Mouse (Mus musculus) erythroblast, embryonic 14.5 days (primary cell): ENCODE measurements around the gene Itgb6. TPM values are rescaled to one million over a fixed set of nuclear protein-coding genes. Genes with fewer than 3 reads are reported as not detected.

ENCODE experiments used
- H3K27me3 ChIP-seq: 2 replicates; pipeline ENCODE4 v1.6.1; 2012; ENCODE audit warnings: inconsistent platforms; ENCODE audit not compliant: control insufficient read depth
- H3K36me3 ChIP-seq: 2 replicates; pipeline ENCODE4 v1.6.1; 2012; ENCODE audit warnings: mild to moderate bottlenecking, inconsistent platforms; ENCODE audit not compliant: control insufficient read depth
- H3K4me1 ChIP-seq: 2 replicates; pipeline ENCODE4 v1.6.1; 2012; ENCODE audit warnings: inconsistent platforms; ENCODE audit not compliant: control insufficient read depth
- H3K4me3 ChIP-seq: replicated peaks from 2 replicates; pipeline ENCODE3; 2012; ENCODE audit warnings: moderate library complexity, mild to moderate bottlenecking, inconsistent platforms
- H3K9me3 ChIP-seq: 2 replicates; pipeline ENCODE4 v1.6.1; 2012; ENCODE audit warnings: low read length, inconsistent platforms, mixed read lengths; ENCODE audit not compliant: control insufficient read depth
- GATA1 ChIP-seq: IDR thresholded peaks from 2 replicates; pipeline ENCODE4 v1.6.1; 2012; ENCODE audit warnings: low read length, inconsistent platforms, mixed read lengths
- TAL1 ChIP-seq: IDR thresholded peaks from 3 replicates; pipeline ENCODE4 v1.6.1; 2012; ENCODE audit warnings: low read length, inconsistent platforms, mixed read lengths
- polyA plus RNA-seq: library from polyadenylated mRNA; stranded (reverse); fragments of >175 nt; gene quantifications from 2 replicates; pipeline ENCODE4 v1.2.3, GENCODE M21; 2012

Gene Itgb6
- polyA plus RNA-seq, 1 experiment: not detected

- Histone ChIP-seq H3K4me1 (no peaks in the 10 kb centered on the region), H3K4me3 (no peak overlapping the region), H3K9me3 (no peaks in the 10 kb centered on the region), H3K36me3 (no peaks in the 10 kb centered on the region), H3K27me3 (no peaks in the 10 kb centered on the region)
- TF ChIP-seq GATA1 (no peak), TAL1 (no peak)
These were observed 121.1 kb downstream of the Itgb6 start for GRCm38 (mm10) chr2:60601326-60601725.

DNA sequence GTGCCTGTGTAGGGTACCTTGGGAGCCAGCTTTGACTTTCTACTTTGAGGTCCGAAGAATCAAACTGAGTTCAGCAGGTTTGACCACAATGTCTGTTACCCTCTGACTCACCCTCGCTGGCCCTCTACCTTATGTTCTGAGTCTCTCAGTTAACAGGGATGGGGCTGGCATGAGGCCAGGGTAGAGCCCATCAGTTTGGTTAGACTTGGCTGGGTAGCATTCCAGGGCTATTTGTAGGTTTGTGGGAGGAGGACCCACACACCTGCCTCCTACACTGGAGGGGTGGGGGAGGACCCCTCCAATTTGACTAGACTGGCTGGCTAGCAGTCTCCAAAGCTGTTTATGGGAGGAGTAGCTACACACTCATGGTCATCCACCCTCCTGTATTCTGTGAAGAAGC lies 121.6 kb downstream of the Itgb6 start:
- no peaks in the 10 kb centered on the region for H3K27me3 ChIP-seq
- no peaks in the 10 kb centered on the region for H3K4me1 ChIP-seq
- no peaks in the 10 kb centered on the region for H3K9me3 ChIP-seq
- TF ChIP-seq TAL1 (no peak), GATA1 (no peak)
- H3K36me3 ChIP-seq: no peaks in the 10 kb centered on the region
- H3K4me3 ChIP-seq: no peak overlapping the region

DNA sequence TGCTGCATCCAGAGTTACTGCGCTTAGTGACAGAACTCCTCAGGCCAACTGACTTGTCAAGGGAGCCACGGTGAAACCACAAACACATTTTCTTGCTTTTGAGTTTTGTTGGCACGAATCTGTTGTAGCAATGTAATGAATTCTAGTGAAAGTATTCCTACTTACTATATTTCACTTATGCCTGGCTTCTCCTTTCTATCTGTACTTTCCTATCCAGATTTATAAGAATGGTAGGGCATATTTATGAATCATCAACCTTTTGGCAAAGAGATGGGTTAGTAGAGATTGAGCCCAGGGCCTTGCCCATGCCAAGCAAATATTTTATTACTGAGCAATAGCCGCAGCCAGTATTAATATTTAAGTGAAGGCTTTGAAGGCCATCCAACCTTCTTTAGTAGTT lies 139.0 kb downstream of the Itgb6 start:
- H3K27me3 ChIP-seq: no peaks in the 10 kb centered on the region
- no peak overlapping the region for H3K4me3 ChIP-seq
- no peaks in the 10 kb centered on the region for H3K4me1 ChIP-seq
- no peaks in the 10 kb centered on the region for H3K36me3 ChIP-seq
- TF ChIP-seq TAL1: no peak
- no peak for TF ChIP-seq GATA1
- peaks cover 5% of the 10 kb centered on the region; the same call in 1 of the 2 replicates for H3K9me3 ChIP-seq

- Histone ChIP-seq H3K4me3 (no peak overlapping the region), H3K9me3 (no peaks in the 10 kb centered on the region), H3K36me3 (no peaks in the 10 kb centered on the region), H3K4me1 (peaks cover 5% of the 10 kb centered on the region), H3K27me3 (no peaks in the 10 kb centered on the region)
- TF ChIP-seq GATA1 (no peak), TAL1 (no peak)
These were observed 167.9 kb downstream of the Itgb6 start for GRCm38 (mm10) chr2:60554561-60554960.

DNA sequence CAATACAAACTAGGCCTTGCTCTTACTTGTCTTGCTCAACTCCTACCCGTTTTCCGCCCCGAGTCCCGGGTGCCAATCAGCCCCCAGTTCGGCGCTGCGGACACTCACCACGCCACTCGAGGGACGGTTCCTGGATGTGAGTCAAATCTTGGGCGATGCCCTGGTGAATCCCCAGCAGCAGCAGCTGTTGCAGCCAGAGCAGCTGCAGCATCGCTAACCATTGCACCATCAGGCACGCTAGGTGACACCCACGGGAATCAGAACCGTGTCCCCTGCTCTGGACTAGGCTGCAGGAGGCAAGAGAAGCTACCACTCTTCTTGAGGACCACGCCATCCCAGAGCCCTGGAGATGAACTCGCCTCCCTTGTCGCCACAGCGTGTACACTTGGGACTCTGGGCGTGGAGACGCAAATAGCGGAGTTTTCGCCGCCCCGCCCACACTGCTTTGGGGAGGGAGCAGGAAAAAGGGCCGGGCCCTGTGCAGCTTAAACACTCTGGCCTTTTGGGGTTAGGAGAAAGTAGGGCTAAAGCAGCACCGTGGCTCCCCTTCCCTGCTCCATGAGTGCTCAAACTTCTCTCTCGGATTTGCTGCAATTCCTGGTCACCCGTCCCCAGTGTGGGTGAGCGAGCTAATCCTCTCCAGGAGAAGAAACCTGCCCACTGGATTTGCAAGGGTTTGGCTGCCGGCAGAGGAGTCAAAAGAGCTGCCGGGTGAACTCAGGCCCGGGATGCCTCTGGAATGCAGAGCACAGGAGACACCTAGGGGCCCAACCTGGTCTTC lies 169.4 kb downstream of the Itgb6 start, which contains the start of gene Pla2r1:
TSS of gene Pla2r1 (minus strand) at position 407 of the 781 bp plus-strand sequence.
- H3K36me3 ChIP-seq: no peaks in the 10 kb centered on the region
- peak within 1 kb of the TSS; percentile 26 for H3K4me3 ChIP-seq
- H3K9me3 ChIP-seq: no peaks in the 10 kb centered on the region
- TF ChIP-seq GATA1 (no peak), TAL1 (no peak)
- no peaks in the 10 kb centered on the region for H3K27me3 ChIP-seq
- peaks cover 5% of the 10 kb centered on the region for H3K4me1 ChIP-seq

DNA sequence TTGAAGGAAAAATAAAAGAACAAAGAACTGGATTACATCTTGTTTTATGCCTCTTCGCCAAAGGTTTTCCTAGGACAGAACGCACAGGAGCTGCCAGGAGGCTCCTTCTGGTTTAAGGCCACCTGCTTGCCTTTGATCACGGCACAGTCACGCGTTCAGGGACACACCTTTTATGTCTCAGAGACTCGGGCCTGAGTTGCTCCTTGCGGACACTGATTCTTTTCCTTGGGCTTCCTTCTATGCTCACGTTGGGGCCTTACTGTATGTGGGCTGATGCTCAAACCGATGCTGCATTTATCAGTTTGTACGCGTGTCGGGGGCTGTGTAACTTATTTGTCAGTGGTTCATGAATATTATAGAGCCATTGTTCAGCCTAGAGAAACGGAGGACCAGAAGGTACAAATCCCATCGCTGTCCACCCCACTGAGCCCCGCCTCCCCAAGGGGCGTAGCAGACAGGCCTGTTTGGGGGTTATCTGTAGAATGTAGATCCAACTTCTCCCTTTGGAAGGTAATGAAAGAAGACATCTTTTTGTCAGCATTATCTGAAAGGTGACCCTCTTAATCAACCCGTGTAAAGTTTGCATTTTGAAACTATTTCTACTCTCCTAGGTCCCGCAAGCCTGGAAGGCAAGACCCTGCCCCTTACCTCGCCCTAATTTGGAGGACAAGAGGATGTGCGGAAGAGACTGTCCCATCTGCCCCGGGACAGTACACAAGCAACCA lies 170.1 kb downstream of the Itgb6 start:
- Histone ChIP-seq H3K9me3 (no peaks in the 10 kb centered on the region), H3K27me3 (no peaks in the 10 kb centered on the region), H3K36me3 (no peaks in the 10 kb centered on the region), H3K4me3 (peak overlapping the region; percentile 26), H3K4me1 (peaks cover 5% of the 10 kb centered on the region)
- TF ChIP-seq GATA1 (no peak), TAL1 (no peak)

DNA sequence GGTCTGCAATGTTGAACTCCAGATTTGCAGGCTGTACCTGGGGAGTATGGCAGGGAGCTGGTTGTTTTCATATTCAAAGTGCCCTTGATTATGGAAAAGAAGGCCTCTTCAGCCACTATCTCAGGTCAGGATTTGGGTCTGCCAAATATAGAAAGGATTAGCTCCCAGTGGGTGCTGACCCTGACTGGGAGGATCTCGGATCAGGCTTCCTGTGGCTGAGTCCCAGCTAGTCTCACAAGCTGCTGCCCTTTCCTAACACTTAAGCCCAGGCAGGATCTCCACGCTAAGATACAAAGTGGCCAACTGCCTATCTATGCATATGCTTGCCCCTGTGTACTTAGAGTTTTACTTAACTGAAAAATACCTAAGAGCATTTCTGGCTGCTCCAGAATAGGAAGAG lies 170.8 kb downstream of the Itgb6 start:
- Histone ChIP-seq H3K4me3 (no peak overlapping the region), H3K4me1 (peaks cover 5% of the 10 kb centered on the region), H3K27me3 (no peaks in the 10 kb centered on the region), H3K9me3 (no peaks in the 10 kb centered on the region), H3K36me3 (no peaks in the 10 kb centered on the region)
- TF ChIP-seq TAL1 (no peak), GATA1 (no peak)

DNA sequence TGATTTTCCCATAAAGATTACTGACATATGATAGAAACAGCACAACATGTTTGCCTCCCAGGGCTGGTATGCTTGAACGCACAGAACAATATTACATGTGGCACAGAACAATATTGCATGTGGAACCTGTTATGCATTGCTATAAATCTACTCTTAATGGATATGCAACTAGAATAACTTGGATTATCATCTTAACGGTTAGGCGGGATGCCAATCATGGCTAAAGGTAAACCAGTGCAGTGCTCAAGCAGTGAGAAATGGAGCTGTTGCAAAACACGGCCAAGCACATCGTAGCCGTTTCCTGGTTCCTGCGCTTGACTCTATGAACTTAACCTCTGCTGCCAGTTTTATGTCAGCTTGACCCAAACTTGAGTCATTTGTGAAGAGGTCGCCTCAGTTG lies 171.9 kb downstream of the Itgb6 start:
- TF ChIP-seq GATA1 (no peak), TAL1 (no peak)
- Histone ChIP-seq H3K36me3 (no peaks in the 10 kb centered on the region), H3K9me3 (no peaks in the 10 kb centered on the region), H3K4me3 (no peak overlapping the region), H3K4me1 (peaks cover 5% of the 10 kb centered on the region), H3K27me3 (no peaks in the 10 kb centered on the region)

DNA sequence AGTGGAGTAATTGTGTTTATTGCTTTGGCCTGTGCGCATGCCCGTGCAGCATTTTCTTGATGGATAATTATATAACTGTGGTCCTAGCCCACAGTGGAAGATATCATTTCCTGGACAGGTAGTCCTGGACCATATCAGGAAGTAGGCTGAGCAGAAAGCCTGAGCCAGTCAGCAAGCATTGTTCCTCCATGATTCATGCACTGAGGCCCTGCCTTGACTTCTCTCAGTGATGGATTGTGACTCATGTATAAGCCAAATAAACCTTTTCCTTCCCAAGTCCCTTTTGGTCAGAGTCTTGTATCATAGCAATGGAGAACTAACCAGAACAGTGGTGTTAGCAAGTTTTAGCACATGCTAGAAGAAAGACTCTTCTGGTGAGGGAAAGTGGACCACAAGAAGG lies 172.6 kb downstream of the Itgb6 start:
- H3K9me3 ChIP-seq: no peaks in the 10 kb centered on the region
- no peak overlapping the region for H3K4me3 ChIP-seq
- H3K36me3 ChIP-seq: no peaks in the 10 kb centered on the region
- H3K27me3 ChIP-seq: no peaks in the 10 kb centered on the region
- no peak for TF ChIP-seq TAL1
- TF ChIP-seq GATA1: no peak
- H3K4me1 ChIP-seq: peaks cover 5% of the 10 kb centered on the region

Other genes starting within 250 kb of the Itgb6 start
- not detected in 2 replicates for gene Pla2r1, start 169.3 kb downstream of the Itgb6 start, polyA plus RNA-seq
- 3.5 and 3.8 TPM in 2 replicates for gene Rbms1, start 240.5 kb upstream of the Itgb6 start, polyA plus RNA-seq